Mouse (Mus musculus) mesoderm, embryonic 11.5 days (tissue): ENCODE results near the gene Actl9.

Experiments
- DNase-seq: peaks from one replicate; pipeline ENCODE4 v3.0.0-alpha.2; 2012; ENCODE audit warnings: low read depth, low spot score

The Actl9 gene

GRCm38 (mm10) chr17:33432019-33432946 is at the start of gene Actl9:
Gene Actl9 (plus strand): TSS chr17:33432896.
- DNase-seq, result no peak

DNA sequence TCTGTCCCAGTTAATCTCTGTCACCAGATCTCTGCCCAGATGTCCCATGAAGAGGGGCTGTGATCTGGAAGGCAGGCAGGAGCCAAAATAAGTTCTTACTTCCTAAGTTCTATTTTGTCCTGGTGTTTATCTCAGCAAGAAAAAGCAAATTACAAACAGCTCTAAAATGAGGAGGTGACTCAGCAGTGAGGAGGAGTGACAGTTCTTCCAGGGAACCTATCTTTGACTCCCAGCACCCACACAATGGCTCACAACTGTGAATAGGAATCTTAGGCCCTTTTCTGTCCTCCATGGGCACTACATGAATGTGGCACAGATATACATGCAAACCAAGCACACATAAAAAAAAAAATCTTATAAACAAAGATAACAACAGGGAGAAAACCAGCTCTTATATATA is 47.0 kb upstream of the Actl9 start:
- no peak for DNase-seq

DNA sequence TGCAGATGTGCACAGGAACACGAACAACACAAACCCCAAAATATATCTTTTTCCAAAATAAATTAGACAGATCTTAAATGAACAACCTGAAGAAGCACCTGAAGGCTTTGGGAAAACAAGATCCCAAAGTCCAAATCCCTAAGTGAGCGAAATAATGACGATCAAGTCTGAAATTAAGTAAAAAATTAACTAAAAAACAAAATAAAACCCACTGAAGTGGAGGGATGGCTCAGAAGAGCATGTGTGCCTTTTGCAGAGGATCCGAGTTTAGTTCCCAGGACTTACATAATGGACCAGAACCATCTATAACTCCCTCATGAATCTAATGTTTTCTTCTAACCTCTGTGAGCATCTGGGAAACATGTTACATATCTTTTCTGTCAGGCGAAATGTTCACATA is 40.4 kb upstream of the Actl9 start:
- DNase-seq, result no peak

DNA sequence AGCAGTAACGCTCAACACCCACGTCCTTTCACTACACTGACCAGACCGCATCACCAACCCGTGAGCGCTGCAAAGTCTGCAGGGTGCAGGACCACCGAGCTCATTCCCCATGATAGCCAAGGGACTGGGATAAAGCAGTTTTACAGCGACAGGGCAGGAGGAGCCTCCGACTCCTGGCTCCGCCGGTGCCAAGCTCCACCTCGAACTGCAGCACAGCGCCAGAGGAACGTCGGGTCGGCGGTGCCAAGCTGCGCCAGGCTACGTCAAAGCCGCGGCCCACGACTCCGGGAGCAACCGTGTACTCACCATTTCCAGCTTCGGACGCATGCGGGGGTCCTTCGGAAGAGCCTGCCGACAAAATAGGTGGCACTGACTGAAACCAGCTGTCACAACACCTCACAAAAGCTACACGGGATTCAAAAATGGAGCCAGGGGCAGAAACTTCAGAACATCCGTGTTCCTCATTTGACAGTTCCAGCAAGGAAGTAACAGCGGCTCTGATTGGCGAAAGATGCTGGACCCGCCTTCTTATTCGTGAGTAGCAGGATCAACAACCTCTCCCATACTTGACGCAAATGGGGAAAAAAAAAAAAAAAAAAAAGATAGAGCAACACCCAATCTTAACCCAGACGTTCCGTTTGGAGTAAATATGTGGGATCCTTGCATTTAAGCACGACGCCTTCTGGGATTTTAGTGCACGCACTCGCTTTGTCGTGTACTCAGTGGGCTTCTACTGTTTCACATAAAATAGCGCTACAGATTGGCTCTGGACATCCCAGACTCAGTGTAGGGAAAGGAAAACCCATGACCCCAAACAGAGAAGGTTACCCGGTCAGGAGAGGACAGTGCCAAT is 38.3 kb upstream of the Actl9 start, which contains the start of gene Zfp101:
Zfp101 (minus strand) TSS at position 460 of the 853 bp plus-strand sequence.
- peak; percentile 94 for DNase-seq

- peak; percentile 82 for DNase-seq
These were observed 6.5 kb downstream of the Actl9 start for GRCm38 (mm10) chr17:33439148-33439547.

DNA sequence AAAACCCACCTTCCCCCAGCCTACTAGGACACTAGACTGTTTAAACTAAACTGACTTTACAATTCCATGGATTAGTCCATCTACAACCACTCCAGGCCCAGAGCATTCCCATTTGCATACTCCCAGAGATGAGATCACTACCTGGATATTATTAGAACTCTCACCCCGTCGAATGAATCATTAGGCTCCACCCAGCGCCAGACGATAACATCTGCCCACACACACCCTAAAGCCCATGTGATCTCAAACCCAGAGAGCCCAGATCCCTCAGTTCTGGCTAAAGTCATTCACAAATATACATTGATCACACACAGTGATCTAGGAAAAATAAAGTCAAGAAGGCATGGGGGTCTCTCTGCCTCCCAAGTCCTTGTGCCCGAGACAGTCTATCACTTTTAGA is 7.2 kb downstream of the Actl9 start:
- DNase-seq, result no peak

DNA sequence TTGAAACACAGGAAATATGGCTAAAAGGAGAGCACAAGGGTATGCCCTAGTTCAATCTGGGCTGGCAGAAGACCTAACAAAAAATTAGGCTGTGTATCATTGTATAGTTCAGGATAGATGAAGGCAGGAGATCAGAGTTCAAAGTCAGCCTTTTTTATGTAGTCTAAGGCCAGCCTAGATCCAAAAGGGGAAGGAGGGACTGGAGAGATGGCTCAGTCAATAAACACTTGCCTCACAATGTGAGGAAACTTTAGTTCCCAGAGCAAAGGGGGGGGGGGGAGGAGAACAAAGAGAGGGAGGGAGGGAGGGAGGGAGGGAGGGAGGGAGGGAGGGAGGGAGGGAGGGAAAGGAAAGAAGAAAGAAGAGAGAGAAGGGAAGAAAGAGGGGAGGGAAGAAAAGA is 8.5 kb downstream of the Actl9 start:
- no peak for DNase-seq

- DNase-seq, result no peak
These were observed 23.9 kb downstream of the Actl9 start for GRCm38 (mm10) chr17:33456631-33457030.

- no peak for DNase-seq
These were observed 38.5 kb downstream of the Actl9 start for GRCm38 (mm10) chr17:33471206-33471605.
